Mouse (Mus musculus): ENCODE results near the gene Sh3bp4. TPM values are rescaled to one million over a fixed set of nuclear protein-coding genes. Genes with fewer than 3 reads are reported as not detected.

Gene Sh3bp4
- polyA plus RNA-seq, 1 experiment from 2014 or later: 15.7 TPM

- Histone ChIP-seq H3K4me3 (ENCODE audit: low read depth, low read length) (no peak overlapping the region), H3K9ac (ENCODE audit: low read length) (no peak overlapping the region), H3K4me2 (ENCODE audit: low read length) (no peak overlapping the region), H3K4me1 (ENCODE audit: control insufficient read depth, insufficient read depth, low read length) (peaks cover 37% of the 10 kb centered on the region), H3K36me3 (ENCODE audit: control insufficient read depth, insufficient read depth, low read length) (no peaks in the 10 kb centered on the region), H3K27me3 (replicated peaks; ENCODE audit: control insufficient read depth, insufficient read depth, low read length) (no peaks in the 10 kb centered on the region), H3K27ac (ENCODE audit: low read depth, low read length) (no peak overlapping the region), H3K9me3 (replicated peaks; ENCODE audit: control insufficient read depth, low read length) (no peaks in the 10 kb centered on the region)
- no peak for DNase-seq (ENCODE audit: low spot score)
- WGBS: 68% methylated on average over 5 of the region's 5 CpGs
- ATAC-seq: no peak
Measured at GRCm38 (mm10) chr1:89093696-89094095, 23.5 kb downstream of the Sh3bp4 start.

GRCm38 (mm10) chr1:89094416-89094815 is 24.2 kb downstream of the Sh3bp4 start:
- H3K9ac ChIP-seq (ENCODE audit: low read length): no peak overlapping the region
- H3K4me3 ChIP-seq (ENCODE audit: low read depth, low read length): no peak overlapping the region
- H3K4me1 ChIP-seq (ENCODE audit: control insufficient read depth, insufficient read depth, low read length): peaks cover 37% of the 10 kb centered on the region
- ATAC-seq (no peak), DNase-seq (ENCODE audit: low spot score) (no peak)
- 61% methylated on average over 4 of the region's 4 CpGs for WGBS
- no peak overlapping the region for H3K27ac ChIP-seq (ENCODE audit: low read depth, low read length)
- H3K27me3 ChIP-seq (replicated peaks; ENCODE audit: control insufficient read depth, insufficient read depth, low read length): no peaks in the 10 kb centered on the region
- no peaks in the 10 kb centered on the region for H3K36me3 ChIP-seq (ENCODE audit: control insufficient read depth, insufficient read depth, low read length)
- H3K4me2 ChIP-seq (ENCODE audit: low read length): no peak overlapping the region
- H3K9me3 ChIP-seq (replicated peaks; ENCODE audit: control insufficient read depth, low read length): no peaks in the 10 kb centered on the region

DNA sequence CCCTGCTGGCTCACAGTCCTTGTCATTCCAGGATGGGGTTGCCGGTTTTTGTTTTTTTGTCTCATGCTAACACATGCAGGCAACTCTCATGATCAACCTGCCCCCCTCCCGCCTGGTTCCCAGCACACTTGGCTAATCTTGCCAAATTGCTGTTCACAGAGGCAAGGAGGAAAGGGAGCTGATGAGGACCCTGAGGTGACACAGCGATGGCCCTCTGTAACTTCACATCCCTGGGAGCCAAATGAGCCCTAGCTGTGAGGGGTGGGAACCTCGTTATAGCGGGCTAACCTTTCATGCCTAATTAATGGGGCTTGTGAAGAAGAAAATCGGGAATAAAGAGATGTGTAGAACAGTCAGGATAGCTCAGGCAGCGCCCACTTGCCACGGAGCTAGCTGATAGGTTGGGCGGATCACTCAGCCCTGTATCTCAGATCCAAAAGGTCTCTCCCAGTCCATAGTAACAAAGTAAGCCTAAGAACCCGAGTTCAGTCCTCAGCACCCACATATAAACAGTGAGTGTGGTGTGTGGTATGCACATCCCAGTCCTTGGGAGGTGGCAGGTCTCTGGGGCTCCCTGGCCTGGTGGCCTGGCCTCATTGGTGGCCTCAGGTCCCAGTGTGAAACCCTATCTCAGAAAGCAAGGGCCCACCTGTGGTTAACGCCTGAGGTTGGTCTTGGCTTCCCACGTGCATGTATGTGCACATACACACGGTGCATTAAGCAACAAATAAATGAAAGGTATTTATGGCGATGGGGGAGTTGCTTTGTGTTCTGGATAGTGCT is 25.6 kb downstream of the Sh3bp4 start:
- Histone ChIP-seq H3K9ac (ENCODE audit: low read length) (no peak overlapping the region), H3K27me3 (replicated peaks; ENCODE audit: control insufficient read depth, insufficient read depth, low read length) (no peaks in the 10 kb centered on the region), H3K4me2 (ENCODE audit: low read length) (no peak overlapping the region), H3K4me3 (ENCODE audit: low read depth, low read length) (no peak overlapping the region), H3K9me3 (replicated peaks; ENCODE audit: control insufficient read depth, low read length) (no peaks in the 10 kb centered on the region), H3K36me3 (ENCODE audit: control insufficient read depth, insufficient read depth, low read length) (no peaks in the 10 kb centered on the region), H3K4me1 (ENCODE audit: control insufficient read depth, insufficient read depth, low read length) (peaks cover 37% of the 10 kb centered on the region), H3K27ac (ENCODE audit: low read depth, low read length) (no peak overlapping the region)
- peak; percentile 35; the same call in 1 of the 2 replicates for ATAC-seq
- 10% methylated on average over 14 of the region's 14 CpGs for WGBS
- DNase-seq (ENCODE audit: low spot score): peak; percentile 34

- 29% methylated on average over 13 of the region's 15 CpGs for WGBS
- Histone ChIP-seq H3K36me3 (ENCODE audit: control insufficient read depth, insufficient read depth, low read length) (no peaks in the 10 kb centered on the region), H3K9ac (ENCODE audit: low read length) (no peak overlapping the region), H3K4me3 (ENCODE audit: low read depth, low read length) (no peak overlapping the region), H3K4me1 (ENCODE audit: control insufficient read depth, insufficient read depth, low read length) (peaks cover 8% of the 10 kb centered on the region), H3K27me3 (replicated peaks; ENCODE audit: control insufficient read depth, insufficient read depth, low read length) (no peaks in the 10 kb centered on the region), H3K4me2 (ENCODE audit: low read length) (no peak overlapping the region), H3K27ac (ENCODE audit: low read depth, low read length) (no peak overlapping the region), H3K9me3 (replicated peaks; ENCODE audit: control insufficient read depth, low read length) (no peaks in the 10 kb centered on the region)
- ATAC-seq: no peak
- no peak for DNase-seq (ENCODE audit: low spot score)
Measured at GRCm38 (mm10) chr1:89102231-89103003, 32.2 kb downstream of the Sh3bp4 start.

- Histone ChIP-seq H3K9ac (ENCODE audit: low read length) (no peak overlapping the region), H3K27me3 (replicated peaks; ENCODE audit: control insufficient read depth, insufficient read depth, low read length) (no peaks in the 10 kb centered on the region), H3K4me2 (ENCODE audit: low read length) (no peak overlapping the region), H3K36me3 (ENCODE audit: control insufficient read depth, insufficient read depth, low read length) (no peaks in the 10 kb centered on the region), H3K4me3 (ENCODE audit: low read depth, low read length) (no peak overlapping the region), H3K4me1 (ENCODE audit: control insufficient read depth, insufficient read depth, low read length) (peaks cover 8% of the 10 kb centered on the region), H3K9me3 (replicated peaks; ENCODE audit: control insufficient read depth, low read length) (no peaks in the 10 kb centered on the region), H3K27ac (ENCODE audit: low read depth, low read length) (no peak overlapping the region)
- DNase-seq (ENCODE audit: low spot score): no peak
- ATAC-seq: no peak
- 36% methylated on average over 3 of the region's 3 CpGs for WGBS
Measured at GRCm38 (mm10) chr1:89103004-89103263, 32.7 kb downstream of the Sh3bp4 start.

DNA sequence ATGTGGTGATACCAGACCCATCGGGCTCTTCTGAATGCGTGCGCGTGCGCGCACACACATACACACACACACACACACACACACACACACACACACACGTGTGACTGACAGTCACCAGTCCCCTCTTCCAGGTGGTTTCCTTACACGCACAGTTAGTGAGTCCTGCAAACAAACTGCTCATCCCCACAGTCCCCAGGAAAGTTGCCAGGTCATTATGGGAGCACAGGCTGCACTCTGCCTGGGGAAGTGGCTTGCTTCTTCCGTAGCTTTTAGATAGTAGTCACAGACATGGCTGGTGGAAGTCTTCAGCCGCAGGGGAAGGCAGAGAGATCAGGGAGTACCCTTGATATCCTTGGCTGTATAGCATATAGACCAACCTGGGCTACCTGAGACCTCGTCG is 33.3 kb downstream of the Sh3bp4 start:
- Histone ChIP-seq H3K27ac (ENCODE audit: low read depth, low read length) (no peak overlapping the region), H3K4me3 (ENCODE audit: low read depth, low read length) (no peak overlapping the region), H3K4me2 (ENCODE audit: low read length) (no peak overlapping the region), H3K36me3 (ENCODE audit: control insufficient read depth, insufficient read depth, low read length) (no peaks in the 10 kb centered on the region), H3K4me1 (ENCODE audit: control insufficient read depth, insufficient read depth, low read length) (peaks cover 10% of the 10 kb centered on the region), H3K27me3 (replicated peaks; ENCODE audit: control insufficient read depth, insufficient read depth, low read length) (no peaks in the 10 kb centered on the region), H3K9ac (ENCODE audit: low read length) (no peak overlapping the region), H3K9me3 (replicated peaks; ENCODE audit: control insufficient read depth, low read length) (no peaks in the 10 kb centered on the region)
- DNase-seq (ENCODE audit: low spot score) (no peak), ATAC-seq (no peak)
- WGBS: 84% methylated on average over 12 of the region's 12 CpGs

GRCm38 (mm10) chr1:89104066-89104765 is 34.0 kb downstream of the Sh3bp4 start:
- ATAC-seq: no peak
- H3K27me3 ChIP-seq (replicated peaks; ENCODE audit: control insufficient read depth, insufficient read depth, low read length): no peaks in the 10 kb centered on the region
- H3K4me1 ChIP-seq (ENCODE audit: control insufficient read depth, insufficient read depth, low read length): peaks cover 10% of the 10 kb centered on the region
- no peaks in the 10 kb centered on the region for H3K36me3 ChIP-seq (ENCODE audit: control insufficient read depth, insufficient read depth, low read length)
- H3K4me3 ChIP-seq (ENCODE audit: low read depth, low read length): no peak overlapping the region
- no peak for DNase-seq (ENCODE audit: low spot score)
- H3K9ac ChIP-seq (ENCODE audit: low read length): no peak overlapping the region
- 73% methylated on average over 13 of the region's 13 CpGs for WGBS
- no peak overlapping the region for H3K27ac ChIP-seq (ENCODE audit: low read depth, low read length)
- no peak overlapping the region for H3K4me2 ChIP-seq (ENCODE audit: low read length)
- H3K9me3 ChIP-seq (replicated peaks; ENCODE audit: control insufficient read depth, low read length): no peaks in the 10 kb centered on the region

- Histone ChIP-seq H3K36me3 (ENCODE audit: control insufficient read depth, insufficient read depth, low read length) (no peaks in the 10 kb centered on the region), H3K4me1 (ENCODE audit: control insufficient read depth, insufficient read depth, low read length) (peaks cover 10% of the 10 kb centered on the region), H3K4me3 (ENCODE audit: low read depth, low read length) (no peak overlapping the region), H3K9ac (ENCODE audit: low read length) (no peak overlapping the region), H3K9me3 (replicated peaks; ENCODE audit: control insufficient read depth, low read length) (no peaks in the 10 kb centered on the region), H3K27ac (ENCODE audit: low read depth, low read length) (no peak overlapping the region), H3K27me3 (replicated peaks; ENCODE audit: control insufficient read depth, insufficient read depth, low read length) (no peaks in the 10 kb centered on the region), H3K4me2 (ENCODE audit: low read length) (no peak overlapping the region)
- 89% methylated on average over 18 of the region's 18 CpGs for WGBS
- ATAC-seq (no peak), DNase-seq (ENCODE audit: low spot score) (no peak)
Measured at GRCm38 (mm10) chr1:89105891-89106830, 35.9 kb downstream of the Sh3bp4 start.
